ENCODE assay signal across 26 mouse cellular contexts in genomic region chr17:84195835-84196234, GRCm38 (mm10). TPM values are rescaled to one million over a fixed set of nuclear protein-coding genes. Genes with fewer than 3 reads are reported as not detected.
A peak's percentile ranks its signal among the peaks of the same experiment; 100 is the strongest.
DNase-seq lines count a peak whose midpoint lies in the region; ATAC-seq and TF ChIP-seq lines count a peak whose summit lies in the region.
"Had no signal": no experiment of that assay in that cellular context is flagged by ENCODE, and none has a peak within 500 bp of the region (broad histone marks: within the 10 kb centered on the region; RNA-seq: fewer than 3 reads in every experiment).

No protein-coding gene starts in this region.

- WGBS in limb, embryonic 12.5 days = 85% methylated on average over 3 of the region's 3 CpGs
- WGBS in midbrain, embryonic 10.5 days = 87% methylated on average over 3 of the region's 3 CpGs

- H3K27ac ChIP-seq in gastrocnemius, adult 2 months = peak overlapping the region; percentile 31; the same call in 1 of the 2 replicates
- H3K27ac ChIP-seq in limb, embryonic 12.5 days = 0 out of 2 replicates have a peak overlapping the region, but pooled peaks have one; percentile 9
- no peak overlapping the region for H3K27ac ChIP-seq in midbrain, embryonic 10.5 days (replicated peaks)
- H3K27ac ChIP-seq: hindbrain, embryonic 12.5 days; stomach, embryonic 15.5 days had no signal

- no peak overlapping the region for H3K4me3 ChIP-seq in gastrocnemius, adult 2 months
- no peak overlapping the region for H3K4me3 ChIP-seq in limb, embryonic 12.5 days (replicated peaks)
- H3K4me3 ChIP-seq in midbrain, embryonic 10.5 days = no peak overlapping the region
- H3K4me3 ChIP-seq: forebrain, embryonic 10.5 days; heart, embryonic 12.5 days; hindbrain, embryonic 12.5 days; stomach, embryonic 15.5 days had no signal

- no peak for ATAC-seq in limb, embryonic 12.5 days (ENCODE audit: insufficient number of reproducible peaks, insufficient read depth, low FRiP score, low TSS enrichment, low read depth)
- ATAC-seq: forebrain, embryonic 16.5 days; intestine, postnatal 0 days; midbrain, embryonic 16.5 days had no signal

- H3K36me3 ChIP-seq in limb, embryonic 12.5 days = peaks cover 24% of the 10 kb centered on the region
- H3K36me3 ChIP-seq in midbrain, embryonic 10.5 days = peaks cover 30% of the 10 kb centered on the region

- H3K4me2 ChIP-seq in limb, embryonic 12.5 days = no peak overlapping the region
- H3K4me2 ChIP-seq: heart, embryonic 12.5 days; hindbrain, embryonic 12.5 days; liver, embryonic 11.5 days; stomach, embryonic 15.5 days had no signal

- no peak for TF ChIP-seq CTCF in gastrocnemius, adult 2 months (IDR thresholded peaks at IDR 0.05)

- peaks cover 15% of the 10 kb centered on the region for H3K4me1 ChIP-seq in limb, embryonic 12.5 days (replicated peaks)
- peaks cover 9% of the 10 kb centered on the region for H3K4me1 ChIP-seq in midbrain, embryonic 10.5 days

- intact Hi-C loops in gastrocnemius, adult 2 months (cut with DNase I) = no loop called here

- H3K9ac ChIP-seq in limb, embryonic 12.5 days (replicated peaks) = no peak overlapping the region
- H3K9ac ChIP-seq: hindbrain, embryonic 12.5 days; stomach, embryonic 15.5 days had no signal

- H3K27me3 ChIP-seq in limb, embryonic 12.5 days = no peaks in the 10 kb centered on the region
- no peaks in the 10 kb centered on the region for H3K27me3 ChIP-seq in midbrain, embryonic 10.5 days (ENCODE audit: low read depth, poor library complexity, severe bottlenecking)
- H3K27me3 ChIP-seq: CH12.LX; heart, embryonic 12.5 days; hindbrain, embryonic 12.5 days; stomach, embryonic 15.5 days had no signal

- no peaks in the 10 kb centered on the region for H3K9me3 ChIP-seq in limb, embryonic 12.5 days
- no peaks in the 10 kb centered on the region for H3K9me3 ChIP-seq in midbrain, embryonic 10.5 days (replicated peaks)
- H3K9me3 ChIP-seq: forebrain, embryonic 10.5 days; G1E; heart, embryonic 12.5 days; hindbrain, embryonic 12.5 days; stomach, embryonic 15.5 days had no signal

- no peak for DNase-seq in gastrocnemius, adult 2 months
- DNase-seq in gastrocnemius, adult 18-20 months (ENCODE audit: low spot score) = no peak
- peak; percentile 1 for DNase-seq in kidney, postnatal 10 days
- DNase-seq in kidney, postnatal 4 days = no peak
- peak; percentile 74 for DNase-seq in Muller cell, postnatal 12 days (ENCODE audit: inconsistent ontology term)
- DNase-seq in adrenal gland, postnatal 4 days (ENCODE audit: low spot score in 2 of 2) = no peak
- DNase-seq in midbrain, embryonic 10.5 days (ENCODE audit: low spot score) = no peak
- DNase-seq: B cell, adult 2 months; cerebellum, adult 11 months; cerebellum, adult 9-11 months; heart, postnatal 10 days; lung, postnatal 14 days; right cerebral cortex, adult 18-20 months; thymus, adult 18-20 months; thymus, postnatal 4 days had no signal

RNA-seq across cellular contexts. Expression of gene Zfp36l2, which starts 8.1 kb away (rescaled TPM):
- 10 to 100 TPM in 1 of 2 experiments, 1 to 10 TPM in 1; 9.7 to 10.1 TPM for total RNA-seq in gastrocnemius, adult 2 months (2021)
- total RNA-seq in gastrocnemius, adult 18-20 months (2021) = 10 to 100 TPM in 1 of 2 experiments, 1 to 10 TPM in 1; 7.4 to 10.8 TPM
- polyA plus RNA-seq in limb, embryonic 12.5 days (2016; fragmentation: Nextera tagmentation; extraction: Ambion mirVana) = 27.9 and 32.7 TPM in 2 replicates
- 10 to 100 TPM; 65.6 to 71.3 TPM for total RNA-seq in adrenal gland, postnatal 4 days (2021)
- polyA plus RNA-seq in midbrain, embryonic 10.5 days (2016; fragmentation: Nextera tagmentation; extraction: Ambion mirVana) = 7.8 and 8.1 TPM in 2 replicates

Comparison
In these comparisons a context has a peak if more than half of its experiments do, and no peak if none do; other contexts are left out.
1. DNase-seq: peak in kidney, postnatal 10 days (single experiment) and Muller cell, postnatal 12 days (single experiment); none in gastrocnemius, adult 2 months (single experiment), gastrocnemius, adult 18-20 months (single experiment), kidney, postnatal 4 days (0 of 2), adrenal gland, postnatal 4 days (0 of 2) and midbrain, embryonic 10.5 days (single experiment).
2. RNA of gene Zfp36l2, which starts 8.1 kb away (total RNA-seq): 65.6 to 71.3 TPM in adrenal gland, postnatal 4 days; 7.4 to 10.8 TPM in gastrocnemius, adult 18-20 months and 9.7 to 10.1 TPM in gastrocnemius, adult 2 months; every median in the first group is over 4 times any median in the second.